Mouse (Mus musculus): ENCODE data around the gene Cacnb1. TPM values are rescaled to one million over a fixed set of nuclear protein-coding genes. Genes with fewer than 3 reads are reported as not detected.

The Cacnb1 gene
- polyA plus RNA-seq, 1 experiment from 2014 or later: 70.1 TPM

DNA sequence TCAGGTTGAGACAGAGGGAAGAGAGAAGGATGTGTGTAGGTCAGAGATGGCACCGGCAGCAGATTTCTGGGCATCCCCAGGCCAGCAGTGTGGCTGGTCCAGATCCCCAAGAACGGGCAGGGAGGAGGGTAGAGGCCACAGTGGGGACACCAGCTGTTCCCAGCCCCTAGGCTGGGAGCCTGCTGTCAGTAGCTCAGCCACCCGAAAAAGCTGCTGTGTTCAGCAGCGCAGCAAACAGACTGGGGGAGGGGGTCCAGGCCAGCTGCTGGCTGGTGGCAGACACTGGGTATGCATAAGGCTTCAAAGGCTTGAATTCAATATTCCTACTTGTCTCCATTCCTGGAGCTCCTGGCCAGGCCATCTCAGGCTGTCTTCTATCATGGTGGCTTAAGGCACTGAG is 12.0 kb upstream of the Cacnb1 start:
- WGBS: 15% methylated on average over 4 of the region's 4 CpGs
- ATAC-seq (ENCODE audit: low FRiP score, low read depth): peak; percentile 48; the same call in 1 of the 2 replicates
- Histone ChIP-seq H3K4me2 (no peak overlapping the region), H3K27ac (replicated peaks) (peak overlapping the region; percentile 49), H3K4me1 (replicated peaks) (peaks cover 25% of the 10 kb centered on the region), H3K4me3 (no peak overlapping the region), H3K27me3 (no peaks in the 10 kb centered on the region), H3K9me3 (no peaks in the 10 kb centered on the region), H3K36me3 (peaks cover 16% of the 10 kb centered on the region), H3K9ac (no peak overlapping the region)

DNA sequence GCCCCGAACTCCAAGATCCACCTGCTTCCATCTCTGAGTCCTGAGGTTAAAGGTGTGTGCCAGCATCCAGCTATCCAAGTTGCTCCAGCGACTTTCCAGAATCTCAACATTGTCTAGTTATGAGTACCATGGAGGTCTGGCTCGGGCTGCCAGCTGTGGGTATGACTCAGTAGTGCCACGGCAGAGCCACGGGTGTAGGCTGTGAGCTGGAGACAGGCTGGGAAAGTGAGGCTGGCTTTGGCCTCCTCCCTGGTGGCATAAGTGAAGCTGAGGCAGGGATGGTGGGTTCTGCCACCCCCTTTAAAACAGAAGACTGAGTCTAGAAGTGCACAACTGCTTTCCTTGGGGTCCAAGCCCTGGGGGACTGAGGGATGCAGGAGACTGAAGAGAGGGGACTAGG is 11.2 kb upstream of the Cacnb1 start:
- no peak overlapping the region for H3K4me3 ChIP-seq
- ATAC-seq (ENCODE audit: low FRiP score, low read depth): no peak
- 83% methylated on average over 5 of the region's 5 CpGs for WGBS
- peaks cover 25% of the 10 kb centered on the region for H3K4me1 ChIP-seq (replicated peaks)
- no peak overlapping the region for H3K27ac ChIP-seq (replicated peaks)
- H3K27me3 ChIP-seq: no peaks in the 10 kb centered on the region
- H3K4me2 ChIP-seq: no peak overlapping the region
- no peak overlapping the region for H3K9ac ChIP-seq
- no peaks in the 10 kb centered on the region for H3K9me3 ChIP-seq
- H3K36me3 ChIP-seq: peaks cover 23% of the 10 kb centered on the region

DNA sequence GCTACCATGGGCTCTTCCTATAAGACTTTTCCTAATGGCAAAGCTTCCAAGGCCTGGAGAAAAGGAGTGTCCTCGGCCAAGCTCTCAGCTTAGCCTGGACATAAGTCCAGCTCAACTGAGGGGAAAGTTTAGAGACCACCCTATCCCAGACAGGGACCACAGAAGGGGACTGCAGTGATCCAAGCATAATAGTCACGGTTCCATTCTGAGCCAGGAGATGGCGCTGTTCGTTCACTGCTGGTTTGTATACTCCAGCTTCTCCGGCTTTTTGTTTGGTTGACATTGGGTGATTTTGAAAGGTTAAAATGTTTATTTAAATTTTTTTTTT is 8.6 kb upstream of the Cacnb1 start:
- ATAC-seq (ENCODE audit: low FRiP score, low read depth): no peak
- peaks cover 34% of the 10 kb centered on the region for H3K36me3 ChIP-seq
- H3K4me1 ChIP-seq (replicated peaks): peaks cover 35% of the 10 kb centered on the region
- H3K4me3 ChIP-seq: no peak overlapping the region
- H3K27ac ChIP-seq (replicated peaks): no peak overlapping the region
- no peak overlapping the region for H3K4me2 ChIP-seq
- H3K9me3 ChIP-seq: no peaks in the 10 kb centered on the region
- 2% methylated on average over 5 of the region's 5 CpGs for WGBS
- no peak overlapping the region for H3K9ac ChIP-seq
- no peaks in the 10 kb centered on the region for H3K27me3 ChIP-seq

DNA sequence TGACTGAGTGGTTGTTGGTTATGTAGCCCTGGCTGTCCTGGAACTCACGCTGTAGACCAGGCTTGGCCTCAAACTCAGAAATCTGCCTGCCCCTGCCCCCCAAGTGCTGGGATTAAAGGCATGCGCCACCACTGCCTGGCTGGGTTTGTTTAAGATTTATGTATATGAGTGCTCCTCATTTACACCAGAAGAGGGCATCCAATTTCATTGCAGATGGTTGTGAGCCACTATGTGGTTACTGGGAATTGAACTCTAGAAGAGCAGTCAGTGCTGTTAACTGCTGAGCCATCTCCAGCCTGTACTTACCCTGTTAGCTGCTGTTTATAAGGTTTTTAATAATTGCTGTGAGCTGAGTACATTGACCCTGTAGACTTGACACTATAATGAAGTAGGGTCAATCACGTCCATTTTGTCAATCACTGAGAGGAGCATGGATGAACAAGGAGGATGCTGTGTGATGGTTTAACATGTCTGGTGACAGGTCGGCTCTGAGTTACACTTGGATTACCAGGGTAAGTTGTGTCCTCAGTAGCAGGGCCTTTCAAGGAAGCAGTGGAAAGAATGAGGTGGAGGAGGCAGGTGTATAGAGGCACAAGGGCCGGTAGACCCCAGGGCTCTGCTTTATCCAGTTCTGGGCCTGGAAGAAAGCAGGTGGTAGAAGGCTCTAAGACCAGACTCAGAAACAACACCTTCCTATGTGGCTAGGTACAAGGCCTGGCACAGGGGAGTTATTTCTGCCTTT is 8.0 kb upstream of the Cacnb1 start:
- peaks cover 32% of the 10 kb centered on the region for H3K4me1 ChIP-seq (replicated peaks)
- no peaks in the 10 kb centered on the region for H3K9me3 ChIP-seq
- H3K27me3 ChIP-seq: no peaks in the 10 kb centered on the region
- H3K4me3 ChIP-seq: no peak overlapping the region
- 51% methylated on average over 5 of the region's 5 CpGs for WGBS
- no peak for ATAC-seq (ENCODE audit: low FRiP score, low read depth)
- no peak overlapping the region for H3K27ac ChIP-seq (replicated peaks)
- H3K4me2 ChIP-seq: no peak overlapping the region
- no peak overlapping the region for H3K9ac ChIP-seq
- peaks cover 34% of the 10 kb centered on the region for H3K36me3 ChIP-seq

DNA sequence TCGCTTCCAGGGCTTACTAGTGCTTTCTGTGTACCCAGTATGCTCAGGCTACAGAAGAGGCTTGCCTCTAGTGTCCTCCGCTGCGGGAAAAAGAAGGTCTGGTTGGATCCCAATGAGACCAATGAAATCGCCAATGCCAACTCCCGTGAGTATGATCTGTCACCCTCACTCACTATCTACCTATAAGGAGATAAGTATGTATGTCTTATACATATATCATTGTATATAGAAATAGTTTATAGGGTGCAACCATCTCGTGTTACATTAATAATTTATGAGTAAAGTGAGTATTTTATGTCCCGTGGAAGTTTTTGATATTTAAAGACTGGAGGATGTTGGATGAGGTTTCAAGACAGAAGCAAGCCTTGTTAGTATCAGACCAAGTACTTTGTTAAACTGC is 5.0 kb upstream of the Cacnb1 start:
- Histone ChIP-seq H3K4me2 (peak overlapping the region; percentile 86), H3K9me3 (no peaks in the 10 kb centered on the region), H3K9ac (peak overlapping the region; percentile 97), H3K4me1 (replicated peaks) (peaks cover 33% of the 10 kb centered on the region), H3K4me3 (peak overlapping the region; percentile 87), H3K27ac (replicated peaks) (no peak overlapping the region), H3K27me3 (no peaks in the 10 kb centered on the region), H3K36me3 (peaks cover 34% of the 10 kb centered on the region)
- WGBS: 25% methylated on average over 7 of the region's 7 CpGs
- no peak for ATAC-seq (ENCODE audit: low FRiP score, low read depth)

DNA sequence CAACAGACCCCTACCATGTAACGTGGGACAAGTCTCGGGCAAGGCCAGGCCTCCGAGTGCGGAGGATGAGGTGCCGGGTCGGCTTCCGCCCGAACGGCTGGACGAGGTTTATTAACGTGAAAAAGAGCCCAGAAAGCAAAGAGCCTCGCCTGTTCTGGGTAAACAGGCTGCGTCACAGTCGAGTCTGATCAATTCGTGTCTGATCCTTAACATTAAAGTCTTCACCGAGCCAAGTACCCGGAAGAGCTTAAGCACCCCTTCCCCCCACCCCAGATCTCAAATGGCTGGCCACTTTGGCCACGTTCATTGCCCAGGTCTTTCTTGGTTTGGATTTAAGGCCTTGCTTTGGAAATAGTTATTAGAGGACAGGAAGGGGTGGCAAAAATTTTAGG is 4.5 kb upstream of the Cacnb1 start:
- no peak for ATAC-seq (ENCODE audit: low FRiP score, low read depth)
- WGBS: under 1% methylated on average over 18 of the region's 18 CpGs
- peaks cover 34% of the 10 kb centered on the region for H3K36me3 ChIP-seq

DNA sequence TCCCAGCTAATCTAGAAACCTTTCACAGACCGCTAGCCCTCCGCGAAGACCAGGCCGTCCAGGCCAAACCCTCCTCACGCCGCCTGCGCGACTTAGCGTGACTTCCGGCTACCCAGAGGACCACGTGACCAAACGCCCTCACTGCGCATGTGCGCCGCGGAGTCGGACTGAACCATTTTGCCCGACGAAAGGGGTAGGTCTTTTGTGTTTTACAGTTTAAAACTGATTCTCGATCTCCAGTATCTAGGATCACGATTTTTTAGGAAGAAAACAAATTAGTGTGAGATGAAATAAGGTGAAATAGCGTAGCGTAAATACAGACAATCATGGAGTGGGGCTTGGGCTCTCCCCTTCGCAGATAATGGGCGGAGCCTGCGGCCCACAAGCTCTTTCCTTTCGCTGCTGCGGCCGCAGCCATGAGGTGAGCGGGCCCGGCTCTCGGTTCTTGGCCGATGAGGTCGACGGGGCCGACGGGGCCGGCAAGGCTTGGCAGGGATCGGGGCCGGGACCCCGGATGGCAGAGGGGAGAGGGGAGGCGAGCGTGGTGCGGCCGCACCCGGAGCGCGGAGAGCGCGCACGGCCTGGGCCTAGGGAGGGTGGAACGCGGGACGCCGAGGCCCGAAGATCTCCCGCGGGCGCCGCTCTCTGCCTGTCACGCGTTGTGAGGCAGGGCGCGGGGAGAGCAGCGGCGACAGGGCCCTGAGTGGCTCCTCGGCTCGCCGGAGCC is 3.9 kb upstream of the Cacnb1 start, which contains the start of gene Rpl19:
Rpl19 (plus strand) TSS at position 141 of the 727 bp plus-strand sequence.
- H3K9ac ChIP-seq: peak within 1 kb of the TSS; percentile 97
- peak within 1 kb of the TSS; percentile 87 for H3K27ac ChIP-seq (replicated peaks)
- H3K9me3 ChIP-seq: no peaks in the 10 kb centered on the region
- H3K4me2 ChIP-seq: peak within 1 kb of the TSS; percentile 86
- peaks cover 34% of the 10 kb centered on the region for H3K36me3 ChIP-seq
- ATAC-seq (ENCODE audit: low FRiP score, low read depth): peak; percentile 69
- no peaks in the 10 kb centered on the region for H3K27me3 ChIP-seq
- peaks cover 30% of the 10 kb centered on the region for H3K4me1 ChIP-seq (replicated peaks)
- peak within 1 kb of the TSS; percentile 87 for H3K4me3 ChIP-seq
- under 1% methylated on average over 61 of the region's 69 CpGs for WGBS

More for the DNA sequence above, 4.5 kb upstream of the Cacnb1 start:
- H3K4me1 ChIP-seq (replicated peaks): peaks cover 33% of the 10 kb centered on the region
- H3K9me3 ChIP-seq: no peaks in the 10 kb centered on the region
- H3K4me2 ChIP-seq: peak overlapping the region; percentile 86
- peak overlapping the region; percentile 87 for H3K4me3 ChIP-seq
- H3K9ac ChIP-seq: peak overlapping the region; percentile 97
- H3K27me3 ChIP-seq: no peaks in the 10 kb centered on the region
- H3K27ac ChIP-seq (replicated peaks): peak overlapping the region; percentile 87

DNA sequence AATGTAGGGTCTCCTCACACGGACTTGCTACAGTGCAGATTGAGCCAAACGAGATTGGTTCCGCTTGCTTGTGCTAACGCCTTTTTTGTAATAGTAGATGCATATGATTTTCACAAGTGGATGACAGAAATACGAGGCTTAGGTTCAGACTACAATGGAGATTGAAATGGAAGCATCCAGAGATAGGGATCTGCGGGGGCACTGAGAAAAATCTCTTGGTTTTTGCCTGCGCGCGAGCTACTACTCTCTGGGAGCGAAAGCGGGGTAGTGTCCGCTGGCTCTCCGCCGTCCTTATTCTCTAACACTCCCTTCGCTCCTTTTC is 3.4 kb upstream of the Cacnb1 start:
- Histone ChIP-seq H3K27ac (replicated peaks) (peak overlapping the region; percentile 87), H3K4me1 (replicated peaks) (peaks cover 34% of the 10 kb centered on the region), H3K4me3 (peak overlapping the region; percentile 87), H3K9ac (peak overlapping the region; percentile 97), H3K36me3 (peaks cover 32% of the 10 kb centered on the region), H3K4me2 (peak overlapping the region; percentile 86), H3K9me3 (no peaks in the 10 kb centered on the region), H3K27me3 (no peaks in the 10 kb centered on the region)
- no peak for ATAC-seq (ENCODE audit: low FRiP score, low read depth)
- 5% methylated on average over 15 of the region's 15 CpGs for WGBS

DNA sequence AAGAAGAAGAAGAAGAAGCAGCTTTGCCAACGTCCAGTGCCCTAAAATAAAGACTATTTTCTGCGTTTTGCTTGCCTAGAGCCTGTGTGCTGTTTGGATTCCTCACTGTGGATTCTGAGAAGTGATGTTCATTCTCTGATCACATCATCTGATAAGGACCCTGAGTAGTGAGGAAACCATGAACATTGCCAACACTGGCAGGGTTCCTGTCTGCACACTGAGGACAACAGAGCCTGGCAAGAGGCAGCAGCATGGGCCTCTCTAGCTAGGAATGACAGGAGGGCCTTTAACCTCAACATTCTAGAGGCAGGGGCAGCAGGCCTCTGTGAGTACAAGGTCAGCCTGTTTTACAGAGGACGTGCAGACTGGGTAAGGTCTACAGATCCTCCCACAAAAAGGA is 1.7 kb upstream of the Cacnb1 start:
- H3K36me3 ChIP-seq: peaks cover 15% of the 10 kb centered on the region
- no peak overlapping the region for H3K4me2 ChIP-seq
- no peak overlapping the region for H3K27ac ChIP-seq (replicated peaks)
- H3K27me3 ChIP-seq: no peaks in the 10 kb centered on the region
- WGBS: 91% methylated on average over 3 of the region's 3 CpGs
- no peak overlapping the region for H3K4me3 ChIP-seq
- H3K4me1 ChIP-seq (replicated peaks): peaks cover 51% of the 10 kb centered on the region
- H3K9me3 ChIP-seq: no peaks in the 10 kb centered on the region
- ATAC-seq (ENCODE audit: low FRiP score, low read depth): no peak
- no peak overlapping the region for H3K9ac ChIP-seq

DNA sequence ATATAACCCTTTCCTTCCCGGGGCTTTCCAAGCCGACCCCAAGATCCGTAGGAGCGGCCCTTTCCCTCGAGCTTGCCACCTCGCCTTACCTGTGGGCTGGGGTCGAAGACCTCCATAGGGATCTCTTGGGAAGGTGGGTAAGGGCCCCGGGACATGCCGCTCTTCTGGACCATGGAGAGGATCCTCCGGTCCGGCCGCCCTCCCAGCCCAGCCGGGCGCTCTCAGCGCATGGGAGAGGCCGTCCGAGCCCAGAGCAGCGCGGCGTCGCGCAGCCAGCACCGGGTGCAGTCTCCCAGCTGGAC is 630 bp downstream of the Cacnb1 start:
- peaks cover 12% of the 10 kb centered on the region for H3K36me3 ChIP-seq
- H3K9ac ChIP-seq: peak overlapping the region; percentile 85
- peak overlapping the region; percentile 93 for H3K27ac ChIP-seq (replicated peaks)
- H3K4me1 ChIP-seq (replicated peaks): peaks cover 48% of the 10 kb centered on the region
- peak overlapping the region; percentile 82 for H3K4me2 ChIP-seq
- no peaks in the 10 kb centered on the region for H3K27me3 ChIP-seq
- peak overlapping the region; percentile 75 for H3K4me3 ChIP-seq
- H3K9me3 ChIP-seq: no peaks in the 10 kb centered on the region
- under 1% methylated on average over 23 of the region's 23 CpGs for WGBS
- peak; percentile 35 for ATAC-seq (ENCODE audit: low FRiP score, low read depth)

DNA sequence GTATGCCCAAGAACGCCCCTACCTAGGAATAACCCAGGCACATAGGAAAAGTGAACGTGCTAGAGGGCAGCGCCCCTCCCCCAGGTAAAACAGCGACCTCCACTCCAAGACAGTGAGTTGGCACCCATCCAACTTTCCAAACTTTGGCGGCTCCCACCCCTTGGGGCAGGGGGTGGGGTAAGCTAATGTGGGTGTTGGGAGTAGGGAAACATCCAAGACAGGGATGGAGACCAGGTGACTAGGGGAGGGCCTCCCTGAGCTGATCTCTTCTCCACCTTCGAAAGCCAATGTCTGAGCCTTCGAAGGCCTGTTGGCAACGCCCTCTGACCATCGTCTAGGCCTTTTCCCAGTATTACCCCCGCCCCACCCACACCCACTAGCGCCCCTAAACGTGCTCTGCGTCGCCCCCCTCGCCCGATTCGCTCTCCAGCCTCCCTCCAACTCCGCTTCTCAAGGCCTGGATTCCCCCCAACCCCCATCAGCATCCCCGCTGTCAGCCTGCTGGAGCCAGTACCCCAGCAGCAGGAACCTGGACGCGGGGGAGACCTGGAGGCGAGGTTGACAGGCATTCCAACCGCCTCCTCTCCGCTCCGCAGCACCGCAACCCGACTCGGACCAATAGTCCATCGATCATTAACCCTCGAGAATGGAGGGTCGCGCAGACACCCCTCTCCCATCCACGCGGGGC is 1.1 kb downstream of the Cacnb1 start:
- Histone ChIP-seq H3K9me3 (no peaks in the 10 kb centered on the region), H3K4me1 (replicated peaks) (peaks cover 48% of the 10 kb centered on the region), H3K4me2 (peak overlapping the region; percentile 82), H3K27me3 (no peaks in the 10 kb centered on the region), H3K36me3 (peaks cover 17% of the 10 kb centered on the region), H3K4me3 (peak overlapping the region; percentile 75), H3K9ac (peak overlapping the region; percentile 85), H3K27ac (replicated peaks) (peak overlapping the region; percentile 93)
- WGBS: 5% methylated on average over 33 of the region's 34 CpGs
- ATAC-seq (ENCODE audit: low FRiP score, low read depth): peak; percentile 17; the same call in 1 of the 2 replicates

DNA sequence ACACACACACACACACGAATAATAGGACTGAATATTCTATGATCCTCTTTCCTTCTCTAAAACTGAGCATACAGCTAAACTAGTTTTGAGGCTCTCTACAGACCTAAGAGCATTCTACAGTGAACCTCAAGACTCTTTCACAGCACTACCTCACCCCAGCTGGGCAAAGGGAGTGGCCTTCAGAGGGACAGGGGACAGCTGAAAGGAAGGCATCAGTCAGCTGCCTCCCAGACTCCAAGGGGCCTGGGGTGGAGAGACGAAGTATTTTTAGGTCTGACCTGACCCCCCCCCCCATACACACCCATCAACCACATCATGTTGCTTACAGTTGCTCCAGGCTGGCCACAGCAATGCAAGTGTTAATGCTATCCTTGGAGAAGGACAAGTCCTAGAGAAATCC is 1.7 kb downstream of the Cacnb1 start:
- no peak for ATAC-seq (ENCODE audit: low FRiP score, low read depth)
- Histone ChIP-seq H3K4me1 (replicated peaks) (peaks cover 47% of the 10 kb centered on the region), H3K4me3 (peak overlapping the region; percentile 75), H3K27ac (replicated peaks) (peak overlapping the region; percentile 93), H3K36me3 (peaks cover 23% of the 10 kb centered on the region), H3K27me3 (no peaks in the 10 kb centered on the region), H3K9ac (peak overlapping the region; percentile 85), H3K9me3 (no peaks in the 10 kb centered on the region), H3K4me2 (peak overlapping the region; percentile 82)
- WGBS: 28% methylated on average over 2 of the region's 2 CpGs
